Mouse (Mus musculus) kidney, adult 8-10 months (tissue): ENCODE data around the gene Zfp748.

Experiments
- DNase-seq, 2 experiments: peaks; one replicate each; pipeline ENCODE4 v3.0.0; 2022

Gene Zfp748

DNA sequence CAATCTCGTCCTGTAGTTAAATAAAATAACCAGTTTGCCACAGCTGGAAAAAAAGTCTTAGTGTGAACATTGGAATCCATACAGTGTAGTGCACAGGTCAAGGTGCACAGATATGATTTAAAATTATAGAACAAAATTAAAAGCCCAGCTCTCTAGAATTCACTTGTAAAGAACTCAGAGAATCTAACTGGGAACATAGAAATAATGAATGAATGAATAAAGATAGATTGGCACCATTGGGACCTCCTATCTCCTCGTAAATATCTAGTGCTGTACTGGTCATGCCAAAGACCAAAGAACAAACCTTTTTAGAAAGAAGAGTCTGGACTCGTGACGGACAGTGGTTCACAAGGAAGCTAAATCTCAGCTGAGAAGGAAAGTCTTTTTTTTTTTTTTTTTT is at the start of gene Zfp748:
Gene Zfp748, minus strand, starts transcription at position 101 of the 400 bp plus-strand sequence.
- no peak for DNase-seq

DNA sequence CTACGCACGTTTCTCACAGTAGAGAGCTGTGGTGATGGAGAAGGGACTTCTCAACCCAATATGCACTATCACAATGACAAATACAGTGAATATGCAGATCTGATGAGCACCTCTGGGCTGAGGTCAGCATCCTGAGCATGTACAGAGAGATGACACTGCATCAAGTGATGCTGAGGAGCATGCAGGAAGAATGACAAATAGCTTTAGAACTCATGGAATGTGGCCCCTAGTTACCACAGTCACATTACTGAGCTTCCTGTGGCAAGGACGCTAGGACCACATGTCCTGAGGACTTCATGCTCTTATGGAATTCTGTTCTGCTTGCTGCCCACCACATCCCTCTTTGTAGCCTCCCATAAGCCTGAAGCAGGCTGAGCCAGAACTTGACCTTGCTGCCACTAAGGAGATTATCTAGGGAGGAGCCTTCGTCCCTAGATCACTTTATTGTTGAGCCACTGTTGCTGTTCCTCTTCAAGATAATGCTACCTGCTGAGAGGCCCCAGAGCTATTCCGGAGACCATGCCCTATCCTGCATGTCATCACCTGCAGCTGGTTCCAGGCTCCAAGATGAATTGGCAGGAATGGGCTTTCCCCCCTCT is 19.1 kb upstream of the Zfp748 start:
- DNase-seq: no peak

DNA sequence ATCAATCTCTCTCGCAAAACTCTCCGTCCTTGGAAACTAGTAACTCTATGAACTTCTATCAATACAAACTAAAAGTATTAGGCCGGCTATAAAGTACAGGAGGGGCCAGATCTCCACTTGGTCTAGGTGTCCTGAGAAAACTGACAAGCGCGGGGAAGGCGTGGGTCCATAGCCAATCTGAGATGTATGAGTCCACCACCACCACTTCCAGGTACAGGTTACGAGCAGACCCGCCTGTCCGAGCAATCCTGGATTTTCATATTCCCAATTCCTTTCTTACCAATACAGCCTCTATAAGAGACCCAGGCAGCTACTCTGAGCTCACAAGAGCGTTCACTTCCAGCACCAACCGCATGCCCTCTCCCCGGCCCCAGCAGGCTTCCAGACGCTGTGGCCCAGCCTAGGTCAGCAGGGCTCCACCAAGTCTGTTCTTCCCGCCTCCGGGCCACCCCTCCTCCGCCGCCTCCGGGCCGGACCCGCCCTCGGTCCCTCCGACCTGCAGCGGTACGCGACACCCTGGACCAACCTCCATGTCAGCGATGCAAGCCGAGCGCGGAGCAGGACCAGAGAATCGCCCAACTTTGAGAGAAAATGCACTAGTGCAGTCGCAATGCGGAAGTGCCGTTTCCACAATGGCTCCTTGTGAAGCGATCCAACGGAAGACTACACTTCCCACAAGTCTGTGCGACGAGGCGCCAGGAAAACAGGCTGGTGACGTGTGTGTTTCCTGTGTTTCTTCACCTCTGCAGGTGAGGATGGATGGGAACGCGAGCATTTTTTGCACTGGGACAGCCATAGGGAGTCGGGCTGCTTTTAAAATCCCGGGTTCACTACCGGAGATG is 904 bp downstream of the Zfp748 start:
- DNase-seq: peak; percentile 89 to 91

DNA sequence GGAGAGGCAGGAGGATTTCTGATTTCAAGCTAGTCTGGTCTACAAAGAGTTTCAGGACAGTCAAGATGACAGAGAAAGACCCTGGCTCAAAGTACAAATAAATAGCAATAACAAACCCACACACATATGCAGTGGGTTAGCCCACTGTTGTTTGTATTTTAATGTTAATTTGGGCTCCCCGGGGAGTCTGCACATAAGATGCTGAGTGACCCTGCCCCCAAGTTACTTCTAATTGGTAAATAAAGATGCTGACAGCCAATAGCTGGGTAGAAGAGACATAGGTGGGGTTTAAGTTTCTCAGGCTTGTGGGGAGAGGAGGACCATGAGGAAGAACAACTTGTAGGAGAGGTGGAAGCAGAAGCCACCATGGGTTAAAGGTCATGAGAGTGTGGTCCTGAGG is 7.7 kb downstream of the Zfp748 start:
- no peak for DNase-seq

GRCm38 (mm10) chr13:67527049-67527730 is 26.4 kb downstream of the Zfp748 start:
- DNase-seq: no peak

DNA sequence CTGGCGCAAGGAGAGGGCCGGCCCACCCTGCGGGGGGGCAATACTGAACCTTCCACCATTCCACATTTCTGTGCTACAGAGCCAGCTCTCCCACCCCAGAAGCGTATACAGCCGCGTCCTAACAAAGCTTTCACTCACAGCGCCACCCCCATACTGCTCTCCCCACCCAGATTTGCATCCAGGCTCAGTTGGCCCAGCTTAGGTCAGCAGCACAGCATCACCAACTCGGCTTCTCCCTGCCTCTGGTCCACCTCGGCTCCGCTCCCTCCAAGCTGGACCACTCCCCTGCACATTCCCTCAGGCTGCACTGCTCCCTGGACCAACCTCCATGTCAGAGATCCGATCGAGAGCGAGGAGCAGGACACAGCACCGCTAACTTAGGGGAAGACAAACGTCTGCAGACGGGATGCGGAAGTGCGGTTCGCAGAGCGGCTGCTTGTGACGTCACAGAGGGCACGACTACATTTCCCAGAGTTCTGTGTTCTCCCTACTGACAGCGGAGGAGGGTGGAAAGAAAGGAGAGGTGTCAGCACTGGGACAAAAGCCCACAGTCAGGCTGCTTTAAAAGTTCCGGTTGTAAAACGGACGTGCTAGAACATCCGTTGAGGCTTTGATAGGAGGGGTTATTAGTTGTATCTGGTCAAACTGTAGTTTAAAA is 27.7 kb downstream of the Zfp748 start, which contains the start of the genes Gm26965 and Zfp87:
Gene Gm26965, minus strand, starts transcription at position 399 of the 658 bp plus-strand sequence.
Gene Zfp87, minus strand, starts transcription at position 425 of the 658 bp plus-strand sequence.
- peak; percentile 94 for DNase-seq

- no peak for DNase-seq
These were observed 52.7 kb downstream of the Zfp748 start for GRCm38 (mm10) chr13:67500908-67501307.

- DNase-seq: peak; percentile 86 to 88
These were observed 53.4 kb downstream of the Zfp748 start, which contains the start of gene Zfp58 for GRCm38 (mm10) chr13:67500084-67500719. Gene Zfp58, minus strand, starts transcription at chr13:67500555.

DNA sequence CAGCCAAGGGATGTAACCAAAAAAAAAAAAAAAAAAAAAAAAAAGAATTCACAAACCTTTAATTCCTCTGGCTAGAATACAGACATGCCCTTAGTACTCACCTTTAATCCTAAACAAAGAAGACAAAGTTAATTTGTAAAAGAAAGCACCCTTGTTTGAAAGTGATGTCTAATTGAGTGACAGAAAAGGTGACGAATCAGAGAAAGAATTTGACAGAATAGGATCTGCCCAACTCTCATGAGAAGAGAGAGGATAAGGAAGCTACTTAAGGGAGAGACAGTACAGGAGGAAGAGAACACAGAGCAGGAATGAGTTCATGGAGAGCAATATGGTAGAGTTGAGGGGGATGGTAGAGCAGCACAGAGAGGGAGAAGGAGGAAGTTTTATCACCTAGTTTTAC is 58.0 kb downstream of the Zfp748 start:
- peak in 1 of 2 experiments; percentile 3 for DNase-seq
